Mouse (Mus musculus): ENCODE data around the gene Pfn1.

Gene Pfn1

GRCm38 (mm10) chr11:70654923-70655570, 603 bp upstream of the Pfn1 start:
- in situ Hi-C loops (cut with MseI, MboI) = no loop called here

GRCm38 (mm10) chr11:70653345-70654197, 873 bp downstream of the Pfn1 start:
- in situ Hi-C loops (cut with MseI, MboI) = no loop called here

GRCm38 (mm10) chr11:70652884-70653344, 1.5 kb downstream of the Pfn1 start:
- in situ Hi-C loops (cut with MseI, MboI) = no loop called here

- in situ Hi-C loops (cut with MseI, MboI) = no loop called here
These were observed 2.2 kb downstream of the Pfn1 start for GRCm38 (mm10) chr11:70652029-70652883.

GRCm38 (mm10) chr11:70651391-70651790, 3.1 kb downstream of the Pfn1 start:
- in situ Hi-C loops (cut with MseI, MboI) = no loop called here

- in situ Hi-C loops (cut with MseI, MboI) = no loop called here
These were observed 3.9 kb downstream of the Pfn1 start for GRCm38 (mm10) chr11:70650322-70651175.

- in situ Hi-C loops (cut with MseI, MboI) = no loop called here
These were observed 5.2 kb downstream of the Pfn1 start for GRCm38 (mm10) chr11:70649185-70649734.

- in situ Hi-C loops (cut with MseI, MboI) = no loop called here
These were observed 5.9 kb downstream of the Pfn1 start for GRCm38 (mm10) chr11:70648512-70648911.

- in situ Hi-C loops (cut with MseI, MboI) = no loop called here
These were observed 6.6 kb downstream of the Pfn1 start for GRCm38 (mm10) chr11:70647716-70648420.

GRCm38 (mm10) chr11:70646691-70647650, 7.5 kb downstream of the Pfn1 start, which contains the start of the genes Rnf167 and Slc25a11:
Gene Rnf167, plus strand, starts transcription at chr11:70647235.
Gene Slc25a11, minus strand, starts transcription at chr11:70647479.
- in situ Hi-C loops (cut with MseI, MboI) = no loop called here

- in situ Hi-C loops (cut with MseI, MboI) = no loop called here
These were observed 8.2 kb downstream of the Pfn1 start for GRCm38 (mm10) chr11:70646259-70646555.

GRCm38 (mm10) chr11:70645461-70646258, 8.8 kb downstream of the Pfn1 start:
- in situ Hi-C loops (cut with MseI, MboI) = no loop called here

- in situ Hi-C loops (cut with MseI, MboI) = no loop called here
These were observed 9.8 kb downstream of the Pfn1 start for GRCm38 (mm10) chr11:70644564-70645103.

GRCm38 (mm10) chr11:70643051-70643450, 11.4 kb downstream of the Pfn1 start:
- in situ Hi-C loops (cut with MseI, MboI) = no loop called here

- in situ Hi-C loops (cut with MseI, MboI) = no loop called here
These were observed 13.2 kb downstream of the Pfn1 start for GRCm38 (mm10) chr11:70641241-70641640.

- in situ Hi-C loops (cut with MseI, MboI) = no loop called here
These were observed 14.5 kb downstream of the Pfn1 start for GRCm38 (mm10) chr11:70639976-70640375.

GRCm38 (mm10) chr11:70638714-70639278, 15.6 kb downstream of the Pfn1 start, which contains the start of gene Gp1ba:
Gene Gp1ba, plus strand, starts transcription at chr11:70639122.
- in situ Hi-C loops (cut with MseI, MboI) = no loop called here

All from mouse trophoblast stem cell (cell line).